Mouse (Mus musculus) heart, adult 2 months (tissue): ENCODE results near the gene Fndc7. TPM values are rescaled to one million over a fixed set of nuclear protein-coding genes. Genes with fewer than 3 reads are reported as not detected.

Experiments used
- DNase-seq, 2 experiments: peaks; one replicate each; pipeline ENCODE4 v3.0.0; 2021
- H3K27ac ChIP-seq: fragments of 200-600 bp; 2 replicates; pipeline ENCODE4 v1.8.1; 2022
- H3K27me3 ChIP-seq: fragments of 200-500 bp; 2 replicates; pipeline ENCODE4 v1.6.1; 2012; ENCODE audit warnings: mild to moderate bottlenecking, low read length, inconsistent platforms, mixed read lengths; ENCODE audit not compliant: control insufficient read depth, insufficient read depth
- H3K36me3 ChIP-seq: fragments of 200-500 bp; 2 replicates; pipeline ENCODE4 v1.6.1; 2012; ENCODE audit warnings: low read length, inconsistent platforms; ENCODE audit not compliant: control insufficient read depth, insufficient read depth
- H3K4me1 ChIP-seq: fragments of 200-500 bp; 2 replicates; pipeline ENCODE4 v1.6.1; 2011; ENCODE audit warnings: low read length; ENCODE audit not compliant: control insufficient read depth, insufficient read depth
- H3K4me3 ChIP-seq: fragments of 200-600 bp; 2 replicates; pipeline ENCODE4 v1.8.1; 2022
- H3K79me2 ChIP-seq: fragments of 200-500 bp; replicated peaks from 2 replicates; pipeline ENCODE4 v1.6.1; 2012; ENCODE audit warnings: mild to moderate bottlenecking, inconsistent platforms, low read length, moderate library complexity, mixed read lengths; ENCODE audit not compliant: control insufficient read depth, insufficient read depth
- H3K9ac ChIP-seq: fragments of 200-500 bp; 2 replicates; pipeline ENCODE4 v1.6.1; 2012; ENCODE audit warnings: low read depth, mild to moderate bottlenecking, control low read depth, inconsistent platforms, low read length, mixed read lengths
- CTCF ChIP-seq: fragments of 200-600 bp; IDR thresholded peaks from 2 replicates; pipeline ENCODE4 v1.8.1; 2022; ENCODE audit warnings: antibody characterized with exemption, mild to moderate bottlenecking, moderate library complexity
- EP300 ChIP-seq: fragments of 200-500 bp; IDR thresholded peaks from 2 replicates; pipeline ENCODE4 v1.6.1; 2011; ENCODE audit warnings: low read depth, low read length, control low read depth; ENCODE audit not compliant: insufficient read depth
- POLR2A ChIP-seq: fragments of 200-500 bp; IDR thresholded peaks from 2 replicates; pipeline ENCODE4 v1.6.1; 2011; ENCODE audit warnings: mild to moderate bottlenecking, low read depth, low read length, control low read depth; ENCODE audit not compliant: insufficient read depth
- WGBS: fragments of 180-500 bp; shearing (Covaris S2); methylation state at CpG from one replicate; pipeline ENCODE4 v1.1.7; 2018; 5-methylcytosine and 5-hydroxymethylcytosine counted together
- intact Hi-C: fragments of 180-260 bp; cut with DNase I; formaldehyde crosslinking; loops from one replicate; pipeline ENCODE4 v1.15.1; 2025
- polyA plus RNA-seq: library from polyadenylated mRNA; depleted of rRNA; stranded (reverse); fragments of >200 nt; gene quantifications from 2 replicates; pipeline ENCODE4 v1.2.3, GENCODE M21; 2012
- total RNA-seq, 2 experiments: library from RNA; stranded (reverse); gene quantifications; 2 replicates each; pipeline ENCODE4 v1.2.3; 2021

Gene Fndc7
- total and polyA plus RNA-seq, 3 experiments: 0.08 to 0.27 (median 0.16) TPM

DNA sequence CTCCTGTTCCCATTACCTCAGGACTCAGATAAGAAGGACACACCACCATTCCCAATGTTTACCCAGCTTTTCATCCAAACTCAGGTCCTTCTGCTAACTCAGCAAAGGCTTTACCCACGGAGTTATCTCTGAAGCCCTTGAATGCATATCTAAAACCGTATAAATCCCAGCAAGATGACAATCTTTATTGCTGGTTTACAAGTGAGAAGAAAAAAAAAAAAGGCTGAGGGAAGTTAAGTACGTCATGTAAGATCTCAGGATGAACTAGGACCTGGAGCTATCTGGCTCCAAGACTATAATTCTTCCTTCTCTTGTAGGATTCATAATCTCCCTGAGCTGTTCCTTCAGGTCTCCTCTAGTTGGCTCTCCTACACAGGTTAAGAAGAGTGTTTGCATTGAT lies 38.3 kb downstream of the Fndc7 start:
- Histone ChIP-seq H3K79me2 (no peaks in the 10 kb centered on the region), H3K27me3 (no peaks in the 10 kb centered on the region), H3K27ac (no peak overlapping the region), H3K9ac (no peak overlapping the region), H3K4me1 (peaks cover 8% of the 10 kb centered on the region), H3K36me3 (no peaks in the 10 kb centered on the region), H3K4me3 (no peak overlapping the region)
- no peak for DNase-seq
- WGBS: 76% methylated on average over 3 of the region's 3 CpGs
- intact Hi-C loops: no loop called here
- TF ChIP-seq POLR2A: no peak
- no peak for TF ChIP-seq CTCF
- TF ChIP-seq EP300: no peak

- TF ChIP-seq EP300 (no peak), POLR2A (no peak), CTCF (no peak)
- Histone ChIP-seq H3K4me3 (no peak overlapping the region), H3K9ac (no peak overlapping the region), H3K36me3 (no peaks in the 10 kb centered on the region), H3K27ac (no peak overlapping the region), H3K79me2 (no peaks in the 10 kb centered on the region), H3K4me1 (peaks cover 8% of the 10 kb centered on the region), H3K27me3 (no peaks in the 10 kb centered on the region)
- WGBS: 82% methylated on average over 2 of the region's 2 CpGs
- no peak for DNase-seq
- intact Hi-C loops: no loop called here
Measured at GRCm38 (mm10) chr3:108851075-108851474, 38.7 kb downstream of the Fndc7 start.

DNA sequence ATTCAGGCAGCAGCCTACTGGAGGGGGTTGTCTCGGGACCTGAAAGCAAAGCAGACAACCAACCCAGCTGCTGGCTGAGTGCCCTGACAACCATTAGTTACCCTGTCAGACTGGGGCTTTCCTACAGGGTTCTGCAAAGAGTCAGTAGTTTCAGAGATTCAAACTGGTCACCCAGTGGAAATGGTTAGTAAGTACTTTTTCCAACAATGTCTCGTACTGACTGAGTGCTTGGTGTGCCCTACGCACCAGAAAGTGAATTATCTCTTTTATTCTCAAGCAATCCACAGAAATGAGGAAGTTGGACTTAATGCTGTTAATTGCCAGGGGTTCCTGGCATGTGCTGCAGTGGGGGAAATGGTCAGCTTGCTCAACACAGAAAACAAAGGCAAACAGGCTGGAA lies 39.3 kb downstream of the Fndc7 start:
- Histone ChIP-seq H3K79me2 (no peaks in the 10 kb centered on the region), H3K27me3 (no peaks in the 10 kb centered on the region), H3K27ac (no peak overlapping the region), H3K36me3 (no peaks in the 10 kb centered on the region), H3K4me1 (peaks cover 3% of the 10 kb centered on the region), H3K9ac (no peak overlapping the region), H3K4me3 (no peak overlapping the region)
- intact Hi-C loops: no loop called here
- DNase-seq: peak in 1 of 2 experiments; percentile 36
- WGBS: 53% methylated on average over 3 of the region's 3 CpGs
- TF ChIP-seq EP300 (no peak), POLR2A (no peak), CTCF (no peak)

- Histone ChIP-seq H3K9ac (no peak overlapping the region), H3K27ac (no peak overlapping the region), H3K79me2 (no peaks in the 10 kb centered on the region), H3K36me3 (no peaks in the 10 kb centered on the region), H3K4me1 (no peaks in the 10 kb centered on the region), H3K4me3 (no peak overlapping the region), H3K27me3 (no peaks in the 10 kb centered on the region)
- no peak for TF ChIP-seq EP300
- TF ChIP-seq POLR2A: no peak
- TF ChIP-seq CTCF: no peak
- DNase-seq: no peak
- intact Hi-C loops: no loop called here
- 40% methylated on average over 3 of the region's 3 CpGs for WGBS
Measured at GRCm38 (mm10) chr3:108846616-108847015, 43.2 kb downstream of the Fndc7 start.

DNA sequence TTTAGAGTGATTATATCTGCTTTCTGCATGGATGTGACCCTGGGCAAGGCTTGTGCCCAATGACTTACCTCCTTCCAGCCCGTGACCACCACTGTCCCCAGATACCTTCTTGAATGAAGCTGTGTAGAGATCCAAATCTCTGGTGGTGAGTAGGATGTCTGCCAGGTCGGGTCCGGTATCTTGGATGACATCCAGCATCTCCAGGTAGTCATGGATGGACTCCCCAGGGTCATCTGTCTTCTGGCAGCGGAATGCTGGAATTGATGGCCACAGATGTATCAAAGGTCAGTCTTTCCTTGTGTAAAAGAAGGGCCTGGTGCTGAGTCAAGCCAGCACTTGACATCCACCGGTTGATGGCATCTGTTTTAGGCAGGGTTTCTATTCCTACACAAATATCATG lies 45.3 kb downstream of the Fndc7 start:
- 68% methylated on average over 5 of the region's 5 CpGs for WGBS
- DNase-seq: no peak
- H3K4me1 ChIP-seq: no peaks in the 10 kb centered on the region
- no peak overlapping the region for H3K4me3 ChIP-seq
- no peak overlapping the region for H3K27ac ChIP-seq
- no peak overlapping the region for H3K9ac ChIP-seq
- no peaks in the 10 kb centered on the region for H3K36me3 ChIP-seq
- intact Hi-C loops: loop anchor here (5.0 kb wide), 1 partner anchor 218 kb away; no protein-coding TSS in a partner anchor
- H3K27me3 ChIP-seq: no peaks in the 10 kb centered on the region
- no peak for TF ChIP-seq POLR2A
- TF ChIP-seq EP300: no peak
- no peak for TF ChIP-seq CTCF
- no peaks in the 10 kb centered on the region for H3K79me2 ChIP-seq

- DNase-seq: no peak
- Histone ChIP-seq H3K27me3 (no peaks in the 10 kb centered on the region), H3K9ac (no peak overlapping the region), H3K79me2 (peaks cover under 1% of the 10 kb centered on the region; the same call in 1 of the 2 replicates), H3K36me3 (peaks cover 2% of the 10 kb centered on the region), H3K4me3 (no peak overlapping the region), H3K4me1 (peaks cover 1% of the 10 kb centered on the region), H3K27ac (no peak overlapping the region; the same call in 1 of the 2 replicates)
- 82% methylated on average over 6 of the region's 6 CpGs for WGBS
- intact Hi-C loops: loop anchor here (5.0 kb wide), 1 partner anchor 218 kb away; no protein-coding TSS in a partner anchor
- TF ChIP-seq CTCF (no peak), EP300 (no peak), POLR2A (no peak)
Measured at GRCm38 (mm10) chr3:108844026-108844425, 45.8 kb downstream of the Fndc7 start.
